Mouse (Mus musculus) testis, adult 2 months (tissue): ENCODE measurements at regions not wholly inside any gene's neighbourhood (a gene's known extent, or its start where the extent isn't known, plus 50 kb on each side); places are given as distances from the start of the nearest gene placed in this dataset.

Experiments used
- CTCF ChIP-seq: fragments of 200-500 bp; IDR thresholded peaks from 2 replicates; pipeline ENCODE4 v1.5.1; 2012; ENCODE audit warnings: low read depth, mild to moderate bottlenecking, inconsistent platforms, low read length, moderate library complexity; ENCODE audit not compliant: control insufficient read depth, insufficient read depth, insufficient replicate concordance
- POLR2A ChIP-seq: fragments of 200-500 bp; IDR thresholded peaks from 2 replicates; pipeline ENCODE4 v1.6.1; 2012; ENCODE audit warnings: low read depth, mild to moderate bottlenecking, inconsistent platforms, low read length, moderate library complexity; ENCODE audit not compliant: control insufficient read depth

DNA sequence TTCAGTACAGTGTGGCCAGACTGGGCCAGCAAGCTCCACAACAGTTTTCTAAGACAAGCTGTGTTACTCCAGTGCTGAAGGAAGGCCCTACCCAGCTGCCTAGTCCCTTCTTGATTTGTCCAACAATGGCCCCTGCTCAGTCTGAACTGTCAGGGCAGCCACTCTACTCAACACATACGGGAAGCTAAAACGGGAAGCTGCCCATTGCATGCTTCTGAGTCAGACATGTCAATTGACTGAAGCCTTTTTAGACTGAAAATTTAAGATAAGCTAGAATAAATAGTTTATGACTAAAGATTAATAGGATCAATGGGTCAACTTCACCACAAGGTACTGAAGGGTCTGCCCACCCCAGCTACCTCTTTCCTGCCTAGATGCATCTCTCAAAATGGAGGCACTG lies 181.4 kb upstream of the Cdyl start:
- TF ChIP-seq CTCF (no peak), POLR2A (no peak)
